Mouse (Mus musculus) CH12F3 (cell line): Measurements from ENCODE around the gene Txndc8.

Experiments
- in situ Hi-C: fragments of 300-500 bp; cut with MboI; formaldehyde crosslinking; loops from 2 replicates; pipeline ENCODE4 v1.14.3; 2020; ENCODE audit warnings: low sequenced_read_pairs

Gene Txndc8

DNA sequence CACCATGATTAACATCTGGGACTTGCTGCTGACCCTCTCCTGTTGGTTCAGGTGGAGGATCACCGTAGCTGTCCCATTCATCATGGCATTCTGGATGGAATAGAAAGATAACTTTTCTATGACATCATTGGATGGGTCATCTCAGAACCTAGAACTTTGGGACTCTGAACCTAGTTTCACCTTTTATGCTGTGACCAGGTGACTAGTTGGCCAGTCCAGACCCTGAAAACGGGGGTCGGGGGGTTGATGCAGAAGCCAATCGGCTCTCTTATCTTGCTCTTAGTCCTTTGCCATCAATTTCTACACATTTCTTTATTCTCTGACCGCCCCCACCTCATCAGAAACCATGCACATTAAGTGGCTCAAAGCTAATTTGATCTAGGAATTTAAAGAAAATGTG lies at the start of gene Txndc8:
TSS of gene Txndc8 (minus strand) at position 101 of the 400 bp plus-strand sequence.
- in situ Hi-C loops, result no loop called here

DNA sequence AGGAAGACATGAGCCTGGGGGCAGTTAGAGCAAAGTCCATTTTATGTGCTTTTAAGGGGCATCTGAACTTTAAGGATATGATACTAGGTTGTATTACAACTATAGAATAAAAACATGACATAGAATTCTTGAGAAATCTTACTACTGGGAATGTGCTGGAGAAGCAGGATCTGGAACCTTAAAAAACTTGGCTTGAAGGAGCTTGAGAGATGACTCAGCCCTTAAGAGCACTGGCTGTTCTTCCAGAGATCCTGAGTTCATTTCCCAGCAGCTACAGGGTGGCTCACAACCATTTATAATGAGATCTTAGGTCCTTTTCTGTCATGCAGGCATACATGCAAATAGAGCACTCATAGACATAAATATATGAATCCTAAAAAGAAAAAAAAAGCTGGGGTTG lies 46.7 kb upstream of the Txndc8 start:
- in situ Hi-C loops, result no loop called here

DNA sequence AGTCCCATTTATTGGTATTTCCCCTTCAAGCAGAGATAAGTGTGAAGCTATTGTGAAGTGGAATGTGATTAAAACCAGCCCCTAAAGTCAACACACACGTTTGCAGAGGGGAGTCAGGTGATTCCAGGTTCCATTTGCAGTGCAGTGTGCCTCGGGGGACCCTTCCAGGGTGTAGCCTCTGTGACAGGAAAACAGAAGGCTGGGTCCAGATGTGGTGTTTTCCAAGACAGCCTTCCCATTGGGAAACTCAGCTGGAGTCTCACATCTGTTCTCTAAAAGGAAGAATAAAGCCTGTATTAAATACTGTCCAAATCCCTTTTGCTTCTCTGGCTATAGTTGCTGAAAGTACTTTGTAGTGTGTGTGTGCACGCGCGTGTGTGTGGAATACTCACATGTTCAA lies 45.5 kb upstream of the Txndc8 start:
- in situ Hi-C loops, result no loop called here

DNA sequence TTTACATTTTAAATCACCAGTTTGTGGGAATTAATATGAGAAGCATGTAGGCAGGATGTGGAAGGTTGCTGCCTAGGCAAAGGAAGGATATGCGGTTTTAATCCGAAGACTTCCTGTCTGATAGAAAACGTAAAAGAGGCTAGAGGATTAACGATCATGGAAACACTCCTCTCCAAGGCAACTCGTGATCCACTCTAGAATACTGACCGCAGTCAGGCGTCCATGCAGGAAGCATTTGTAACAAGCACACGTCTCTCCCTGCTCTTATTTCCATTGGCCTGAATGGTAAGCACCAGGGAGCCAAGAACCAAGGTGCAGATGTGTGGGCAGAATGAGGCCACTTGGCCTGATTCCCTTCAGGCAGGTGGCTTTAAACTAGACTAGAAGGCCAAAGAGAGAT lies 41.8 kb upstream of the Txndc8 start:
- in situ Hi-C loops, result no loop called here

DNA sequence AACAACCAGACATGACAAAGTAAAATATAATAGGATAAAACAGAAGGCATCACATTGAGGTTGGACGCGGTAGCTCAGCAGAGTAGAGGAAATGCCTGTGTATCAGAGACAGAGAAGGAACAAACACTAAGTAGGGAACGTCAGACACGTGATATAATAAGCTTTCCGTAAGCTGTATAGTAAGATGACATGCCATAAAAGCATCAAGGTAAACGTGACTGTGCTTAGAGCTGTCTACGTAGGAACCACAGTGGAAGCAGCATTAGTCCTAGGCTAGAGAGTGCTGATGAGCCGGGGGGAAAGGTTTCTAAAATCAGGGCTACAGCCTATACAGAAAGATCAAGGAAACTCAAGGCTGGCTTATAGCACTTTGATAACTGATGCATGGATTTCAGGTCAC lies 41.4 kb upstream of the Txndc8 start:
- in situ Hi-C loops, result no loop called here

DNA sequence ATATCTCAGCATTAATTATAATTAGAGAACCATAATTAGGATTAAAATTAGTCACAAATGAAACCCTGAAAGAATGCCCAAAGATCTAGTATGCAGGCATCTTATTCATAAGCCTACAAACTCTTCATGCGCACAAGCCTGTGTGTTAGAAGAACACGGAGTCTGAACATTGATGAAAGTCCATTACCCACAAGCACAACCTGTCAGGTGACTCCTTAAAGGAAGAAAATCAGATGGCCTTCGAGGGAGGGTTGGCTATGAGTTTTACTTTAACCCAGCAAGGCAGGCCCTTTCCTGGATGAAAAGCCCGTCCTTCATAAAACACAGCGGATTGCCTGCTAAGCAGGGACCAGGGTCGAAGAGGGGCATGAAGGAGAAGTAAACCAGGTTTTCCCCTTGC lies 35.9 kb upstream of the Txndc8 start:
- in situ Hi-C loops, result no loop called here

DNA sequence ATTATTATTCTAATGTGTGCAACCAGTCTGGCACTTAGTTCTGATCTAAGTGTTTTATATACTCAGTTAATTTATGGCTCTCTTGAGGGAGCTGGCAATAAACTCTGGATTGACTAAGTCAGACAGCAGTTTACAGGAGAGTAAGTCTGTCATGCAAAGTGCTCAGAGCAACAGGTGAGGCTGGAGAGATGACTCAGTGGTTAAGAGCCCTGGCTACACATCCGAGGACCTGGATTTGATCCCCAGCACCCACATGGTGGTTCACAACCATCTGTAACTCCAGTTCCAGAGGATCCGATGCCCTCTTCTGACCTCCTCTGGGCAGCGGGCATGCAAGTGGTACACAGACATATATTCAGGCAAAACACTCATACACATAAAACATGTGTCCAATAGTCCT lies 35.4 kb upstream of the Txndc8 start:
- in situ Hi-C loops, result no loop called here

DNA sequence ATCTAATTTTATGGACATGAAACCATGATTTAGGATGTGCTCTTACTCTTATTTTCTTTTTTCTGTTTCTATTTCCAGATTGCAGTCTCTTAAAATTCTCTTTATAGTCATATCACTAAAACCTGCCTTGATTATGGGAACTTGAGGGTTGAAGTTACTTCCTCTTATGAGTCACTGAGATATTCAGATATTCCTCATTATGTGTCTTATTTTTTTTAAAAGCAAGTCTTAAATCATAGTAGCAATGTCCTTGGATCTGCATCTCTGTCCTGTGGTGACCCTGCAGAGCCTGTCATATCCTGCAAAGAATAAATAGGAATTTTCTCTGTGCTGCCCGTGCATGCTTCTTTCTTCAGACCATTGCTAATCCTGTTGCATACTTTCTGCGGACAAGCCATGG lies 31.2 kb upstream of the Txndc8 start:
- in situ Hi-C loops, result no loop called here

DNA sequence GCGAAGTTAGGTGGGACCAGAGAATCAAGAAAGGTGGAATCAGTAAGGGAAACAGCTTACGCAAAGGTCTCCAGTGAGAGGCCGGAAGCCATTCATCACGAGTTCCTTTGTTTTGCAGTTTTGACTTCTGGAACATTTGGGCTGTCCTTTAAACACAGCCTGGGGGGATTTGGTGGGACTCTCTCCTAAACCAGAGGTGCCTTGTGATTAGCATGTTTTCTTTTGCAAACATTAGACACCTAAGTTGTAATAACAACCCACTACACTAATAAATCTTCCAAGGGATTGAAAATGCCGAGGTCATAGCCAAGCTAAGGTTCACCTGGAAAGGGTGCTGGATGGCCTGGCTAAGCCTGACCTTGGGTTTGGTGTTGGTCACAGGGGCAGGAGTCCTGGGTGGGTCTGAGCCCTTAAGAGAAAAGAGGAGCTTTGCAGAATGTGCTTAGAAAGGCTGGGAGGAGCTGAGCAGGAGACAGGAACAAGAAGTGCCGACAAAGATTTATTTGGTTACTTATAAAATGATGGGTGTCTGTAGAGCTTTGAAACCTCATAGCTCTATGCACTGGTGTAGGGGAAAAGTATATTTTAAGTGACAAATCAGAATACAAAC lies 28.3 kb upstream of the Txndc8 start:
- in situ Hi-C loops, result no loop called here

DNA sequence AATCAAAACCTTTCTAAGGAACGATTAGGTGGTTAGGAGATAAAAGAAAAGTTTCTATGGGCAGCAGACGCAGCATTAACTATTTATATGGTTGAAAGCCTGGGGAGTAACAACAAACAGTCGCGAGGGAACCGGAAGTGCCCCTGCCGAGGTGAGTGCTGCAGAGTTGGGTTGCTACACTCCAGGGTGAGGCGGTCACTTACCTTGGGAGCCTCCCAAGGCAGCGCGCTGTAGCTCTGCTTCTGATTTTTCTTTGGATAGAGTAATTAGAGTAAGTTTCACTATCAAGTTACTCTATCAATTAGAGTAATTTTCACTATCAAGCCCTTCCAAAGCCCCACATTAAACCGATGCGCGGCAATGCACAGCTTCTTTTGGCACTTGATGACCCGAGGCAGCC lies 25.7 kb upstream of the Txndc8 start:
- in situ Hi-C loops, result no loop called here

DNA sequence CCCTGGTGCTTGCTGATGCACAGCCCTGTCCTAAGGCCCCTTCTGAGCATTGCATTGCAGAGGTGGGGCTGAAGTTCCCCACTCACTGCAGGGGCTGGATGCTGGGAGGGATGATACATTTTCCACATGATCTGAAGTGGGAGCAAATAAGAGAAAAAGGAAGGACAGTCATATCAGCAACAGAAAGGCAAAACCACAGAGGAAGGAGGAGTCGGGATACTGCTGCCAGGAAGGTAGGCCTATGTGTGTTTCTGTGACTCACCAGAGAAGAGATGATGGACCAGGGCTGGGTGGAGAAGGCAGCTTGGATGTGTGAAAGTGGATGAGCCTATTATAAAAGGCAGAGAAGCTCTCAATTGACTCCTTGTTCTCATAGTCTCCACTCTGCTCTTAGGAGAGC lies 23.8 kb upstream of the Txndc8 start:
- in situ Hi-C loops, result no loop called here

DNA sequence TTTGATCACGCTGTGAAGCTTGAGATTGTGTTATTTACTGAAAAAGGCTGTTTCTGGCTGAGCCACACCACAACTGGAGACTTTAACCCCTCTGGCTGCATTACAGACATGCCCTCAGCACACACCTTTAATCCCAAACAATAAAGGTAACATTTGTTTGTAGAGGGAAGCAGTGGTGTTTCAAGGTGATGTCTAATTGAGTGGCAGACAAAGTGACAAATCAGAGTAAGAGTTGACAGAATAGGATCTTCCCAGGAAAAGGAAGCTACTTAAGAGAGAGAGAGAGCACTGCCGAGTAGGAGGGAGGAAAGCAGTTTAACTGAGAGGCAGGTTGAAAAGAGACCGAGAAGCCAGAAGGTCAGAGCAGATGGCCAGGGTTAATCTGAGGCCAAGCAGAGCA lies 5.4 kb downstream of the Txndc8 start:
- in situ Hi-C loops, result no loop called here

DNA sequence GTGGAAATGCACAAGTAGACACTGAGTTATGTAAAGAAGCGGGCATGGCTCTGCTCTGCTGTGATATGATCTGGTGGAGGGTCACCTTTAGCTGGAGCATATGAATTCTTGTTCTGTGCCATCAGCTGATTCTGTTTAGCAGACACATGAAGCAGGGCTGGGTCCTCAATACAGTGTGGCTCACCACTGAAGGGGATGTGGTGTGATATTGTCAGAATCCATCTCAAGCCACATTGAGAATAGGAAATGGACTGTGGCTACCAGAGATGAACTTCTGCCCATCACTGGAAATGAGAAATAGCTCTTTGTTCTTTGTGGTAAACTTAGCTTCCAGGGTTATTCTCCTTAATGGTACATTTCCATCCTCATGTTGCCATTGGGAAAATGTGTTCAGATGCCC lies 17.5 kb downstream of the Txndc8 start:
- in situ Hi-C loops, result no loop called here

DNA sequence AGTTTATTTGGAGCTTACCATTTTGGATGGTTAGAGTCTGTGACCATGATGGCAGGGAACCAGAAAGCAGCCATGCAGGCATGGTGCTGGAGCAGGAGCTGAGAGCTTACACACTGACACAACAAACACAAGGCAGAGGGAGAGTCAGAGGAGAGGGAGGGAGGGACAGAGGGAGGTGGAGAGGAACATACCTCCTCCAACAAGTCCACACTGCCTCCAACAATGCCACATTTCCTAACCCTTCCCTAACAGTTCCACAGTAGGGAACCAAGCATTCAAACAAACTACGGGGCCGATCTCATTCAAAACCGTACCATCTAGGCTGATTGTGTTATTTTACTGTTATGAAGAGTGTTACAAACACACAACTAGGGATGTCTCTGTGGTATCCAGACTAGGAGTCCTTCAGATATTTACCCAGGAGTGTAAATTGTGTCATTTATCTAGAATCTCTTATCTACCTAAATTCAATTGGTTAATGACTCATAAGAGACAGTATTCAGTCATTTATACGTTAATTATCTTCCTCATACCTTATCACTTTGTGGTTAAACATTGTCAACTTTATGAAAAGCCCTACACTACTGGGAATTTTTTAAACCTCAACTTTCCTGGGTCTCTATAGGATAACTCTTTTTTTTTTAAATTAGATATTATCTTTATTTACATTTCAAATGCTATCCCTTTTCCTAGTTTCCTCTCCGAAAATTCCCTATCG lies 34.4 kb downstream of the Txndc8 start:
- in situ Hi-C loops, result no loop called here

DNA sequence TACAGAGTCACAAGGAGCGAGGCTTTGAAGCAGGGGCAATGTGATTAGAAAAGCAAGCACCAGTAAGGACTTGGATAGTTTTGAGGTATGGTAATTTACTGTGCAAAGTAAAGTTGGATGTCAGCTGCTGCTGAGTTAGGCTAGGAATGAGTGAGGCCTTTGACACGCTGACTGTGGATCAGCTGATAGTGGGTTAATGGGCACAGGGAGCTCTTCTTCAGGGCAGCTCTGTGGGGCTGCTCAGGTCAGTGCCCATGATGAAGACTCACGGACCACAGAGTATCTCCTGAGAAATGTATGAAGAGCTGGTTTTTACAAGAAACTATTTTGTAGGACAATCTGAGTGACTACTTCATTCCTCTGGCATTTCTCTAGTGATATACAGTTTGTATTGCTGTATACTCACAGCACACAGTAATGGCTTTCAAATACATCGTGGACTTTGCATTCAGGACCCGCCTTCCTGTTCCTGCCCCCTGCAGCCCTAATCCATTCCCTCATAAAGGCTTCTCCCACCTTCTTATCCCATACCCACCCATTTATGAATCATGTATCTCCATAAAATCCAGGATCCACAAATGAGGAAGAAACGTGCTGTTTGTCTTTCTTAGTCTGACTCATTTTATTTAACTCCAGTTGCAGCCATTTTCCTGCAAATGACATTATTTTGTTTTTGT lies 35.2 kb downstream of the Txndc8 start:
- in situ Hi-C loops, result no loop called here

DNA sequence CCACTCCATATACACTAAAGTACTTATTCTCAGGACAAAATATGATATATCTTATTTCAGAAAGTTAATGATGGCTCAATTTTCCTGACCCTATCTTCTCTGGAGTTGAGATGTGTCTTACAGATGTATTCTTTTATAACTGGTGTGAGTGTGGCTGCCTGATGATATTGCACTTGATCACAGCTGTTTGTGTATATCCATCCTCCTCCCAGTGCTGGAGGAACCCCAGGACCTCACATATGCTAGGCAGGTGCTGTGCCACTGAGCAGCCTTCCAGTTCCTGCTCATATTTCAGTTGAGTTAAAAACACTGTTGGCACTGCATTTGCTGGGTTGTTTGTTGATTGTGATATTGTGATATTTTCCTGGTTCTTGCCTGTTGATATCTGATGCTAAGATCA lies 38.6 kb downstream of the Txndc8 start:
- in situ Hi-C loops, result no loop called here

DNA sequence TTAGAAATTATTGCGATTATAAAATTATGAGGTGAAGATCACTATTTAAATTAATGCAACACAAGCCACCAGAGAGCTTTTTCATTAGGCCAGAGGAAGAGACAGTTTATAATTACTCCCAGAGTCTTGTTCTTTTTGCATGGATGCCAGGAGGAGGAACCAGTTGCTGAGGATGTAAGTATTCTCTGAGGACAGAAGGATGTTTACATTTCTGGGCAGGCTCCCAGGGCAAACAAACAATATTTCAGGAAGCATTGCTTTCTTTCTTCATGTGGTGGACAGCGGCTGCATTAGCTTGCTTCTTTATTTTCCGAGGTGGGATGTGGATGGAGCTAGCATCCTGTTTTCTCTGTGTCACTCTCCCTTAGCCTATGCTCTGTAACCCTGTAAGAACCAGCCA lies 41.7 kb downstream of the Txndc8 start:
- in situ Hi-C loops, result no loop called here

DNA sequence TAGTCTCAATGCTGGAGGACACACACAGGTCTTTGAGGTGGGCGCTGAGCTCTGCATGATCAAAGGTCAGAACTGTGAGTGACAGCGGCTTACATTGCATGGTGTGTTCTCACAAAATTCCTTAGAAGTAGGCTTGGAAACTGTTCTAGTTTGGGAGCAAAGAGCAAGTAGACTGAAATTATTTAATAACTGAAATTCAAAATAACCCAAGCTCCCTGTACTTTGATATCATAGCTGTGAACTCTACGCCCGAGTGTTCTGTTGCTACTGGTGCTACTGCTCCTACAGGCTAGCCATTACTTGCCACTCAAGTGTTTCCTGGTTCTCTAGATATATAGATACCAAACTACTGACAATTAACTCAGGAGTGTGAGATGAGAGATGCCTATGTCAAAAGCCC lies 43.4 kb downstream of the Txndc8 start:
- in situ Hi-C loops, result no loop called here

DNA sequence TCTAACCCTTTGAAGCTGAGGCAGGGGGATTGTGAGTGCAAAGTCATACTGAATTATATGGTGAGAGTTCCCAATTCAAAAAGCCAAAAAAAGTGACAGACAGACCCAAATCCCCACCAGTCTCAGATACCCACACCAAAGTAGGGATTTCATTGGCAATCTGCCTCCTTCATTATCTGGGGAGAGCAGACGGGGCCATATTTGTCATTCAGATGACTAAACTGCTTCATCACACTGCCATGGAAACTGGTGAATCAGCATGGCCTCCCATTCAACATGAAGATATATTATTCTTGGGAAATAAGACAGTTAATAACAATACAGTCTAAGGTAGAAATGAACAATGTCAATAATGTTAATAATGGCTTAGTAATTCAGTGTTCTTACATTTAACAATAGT lies 44.8 kb downstream of the Txndc8 start:
- in situ Hi-C loops, result no loop called here

DNA sequence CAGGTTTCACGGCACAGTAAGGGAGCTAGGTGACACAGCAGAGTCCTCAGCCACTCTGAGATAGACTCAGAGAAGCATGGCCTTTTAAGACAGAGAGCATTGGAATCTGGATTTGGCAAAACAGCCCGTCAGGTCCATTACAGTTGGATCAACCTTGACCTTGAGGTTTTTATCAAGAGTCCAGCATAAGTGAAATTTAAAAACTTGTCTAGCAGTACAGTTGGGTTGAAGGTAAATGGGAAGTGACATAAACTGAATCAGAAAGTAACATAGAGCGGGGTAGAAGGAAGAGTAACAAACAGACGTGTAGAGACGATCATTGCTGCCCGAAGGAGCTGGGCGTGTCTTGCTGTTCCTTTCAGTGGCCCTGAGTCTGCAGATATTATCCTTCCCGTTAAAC lies 49.9 kb downstream of the Txndc8 start:
- in situ Hi-C loops, result no loop called here

DNA sequence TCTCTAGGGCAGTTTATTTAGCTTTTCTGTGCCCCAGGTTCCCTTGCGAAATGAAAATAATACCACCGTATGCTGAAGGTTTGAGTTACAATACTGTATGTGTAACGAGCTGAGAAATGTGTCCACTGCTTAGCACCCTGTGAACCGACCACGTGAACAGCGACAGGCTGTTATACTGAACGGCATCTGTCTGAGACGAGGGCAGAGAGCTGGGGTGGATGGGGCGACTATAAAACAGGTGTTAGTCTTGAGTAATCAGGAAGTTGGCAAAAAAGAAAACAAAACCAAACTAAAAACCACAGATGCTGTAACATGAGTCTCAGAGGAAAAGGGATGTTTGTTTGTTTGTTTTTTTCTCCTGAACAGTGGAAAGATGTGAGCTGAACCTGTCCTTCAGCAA lies 50.8 kb downstream of the Txndc8 start:
- in situ Hi-C loops, result no loop called here
